Mouse (Mus musculus) kidney, adult 2 months (tissue): ENCODE results near the gene Olfr328.

Experiments
- CTCF ChIP-seq: fragments of 200-500 bp; conservative IDR thresholded peaks from 2 replicates; pipeline ENCODE4 v1.5.1; 2011; ENCODE audit warnings: low read depth, mild to moderate bottlenecking, control low read depth, low read length, moderate library complexity, mixed read lengths; ENCODE audit not compliant: insufficient read depth, insufficient read length
- POLR2A ChIP-seq: fragments of 200-500 bp; IDR thresholded peaks from one replicate; pipeline ENCODE4 v1.6.1; 2011; ENCODE audit warnings: low read depth, low read length, control low read depth

DNA sequence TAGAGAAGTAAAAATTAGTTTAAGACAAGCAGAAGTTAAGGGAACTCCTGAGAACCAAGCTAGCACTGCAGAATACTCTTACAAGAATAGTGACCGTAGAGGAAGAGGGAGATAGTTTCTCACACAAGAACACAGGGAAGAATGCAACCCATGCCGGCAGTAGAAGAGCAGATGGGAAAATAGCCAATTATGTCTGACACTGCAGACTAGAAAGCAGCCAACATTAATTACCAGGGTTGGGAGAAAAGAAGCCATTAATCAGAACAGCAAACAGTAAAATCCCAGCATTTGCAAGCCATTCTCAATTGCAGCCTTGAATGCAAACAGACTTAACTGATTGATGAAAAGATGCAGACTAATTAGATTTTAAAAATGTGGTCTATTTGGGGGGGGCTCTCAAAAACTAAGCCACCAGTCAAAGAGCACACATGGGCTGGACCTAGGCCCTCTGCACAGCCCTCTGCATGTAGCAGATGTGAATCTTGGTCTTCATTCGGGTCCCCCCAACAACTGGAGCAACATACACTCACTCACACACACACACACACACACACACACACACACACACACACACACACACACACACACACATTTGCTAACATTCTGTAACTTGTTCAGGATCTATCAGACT, 33.3 kb upstream of the Olfr328 start:
- TF ChIP-seq POLR2A (no peak), CTCF (no peak)
